Mouse (Mus musculus) forebrain, embryonic 15.5 days (tissue): ENCODE measurements at regions not wholly inside any gene's neighbourhood (a gene's known extent, or its start where the extent isn't known, plus 50 kb on each side); places are given as distances from the start of the nearest gene placed in this dataset.

Experiments
- ATAC-seq: fragments of 200-750 bp; cut with Nextera tagmentation; replicated peaks from 2 replicates; pipeline ENCODE4 v1.8.0; 2017; ENCODE audit warnings: mild to moderate bottlenecking, moderate TSS enrichment, moderate library complexity
- H3K27ac ChIP-seq: fragments of 300-500 bp; sonication (generic); replicated peaks from 2 replicates; pipeline ENCODE4 v1.5.1; 2015; ENCODE audit warnings: mild to moderate bottlenecking, inconsistent platforms
- H3K27me3 ChIP-seq: fragments of 300-500 bp; sonication (generic); 2 replicates; pipeline ENCODE4 v1.6.1; 2015; ENCODE audit warnings: inconsistent platforms
- H3K36me3 ChIP-seq: fragments of 300-500 bp; sonication (generic); 2 replicates; pipeline ENCODE4 v1.6.1; 2015; ENCODE audit warnings: mild to moderate bottlenecking, inconsistent platforms
- H3K4me1 ChIP-seq: fragments of 300-500 bp; sonication (generic); 2 replicates; pipeline ENCODE4 v1.6.1; 2015; ENCODE audit warnings: inconsistent platforms
- H3K4me2 ChIP-seq: fragments of 300-500 bp; sonication (generic); replicated peaks from 2 replicates; pipeline ENCODE4 v1.6.1; 2015; ENCODE audit warnings: mild to moderate bottlenecking, inconsistent platforms
- H3K4me3 ChIP-seq: fragments of 300-500 bp; sonication (generic); 2 replicates; pipeline ENCODE4 v1.5.1; 2015; ENCODE audit warnings: mild to moderate bottlenecking, inconsistent platforms
- H3K9ac ChIP-seq: fragments of 300-500 bp; sonication (generic); replicated peaks from 2 replicates; pipeline ENCODE4 v1.6.1; 2015; ENCODE audit warnings: mild to moderate bottlenecking, inconsistent platforms
- H3K9me3 ChIP-seq: fragments of 300-500 bp; sonication (generic); 2 replicates; pipeline ENCODE4 v1.6.1; 2016; ENCODE audit warnings: inconsistent platforms
- WGBS: fragments of 180-500 bp; shearing (Covaris S2); methylation state at CpG from one replicate; pipeline ENCODE4 v1.1.7; 2015; ENCODE audit warnings: mixed read lengths; 5-methylcytosine and 5-hydroxymethylcytosine counted together

DNA sequence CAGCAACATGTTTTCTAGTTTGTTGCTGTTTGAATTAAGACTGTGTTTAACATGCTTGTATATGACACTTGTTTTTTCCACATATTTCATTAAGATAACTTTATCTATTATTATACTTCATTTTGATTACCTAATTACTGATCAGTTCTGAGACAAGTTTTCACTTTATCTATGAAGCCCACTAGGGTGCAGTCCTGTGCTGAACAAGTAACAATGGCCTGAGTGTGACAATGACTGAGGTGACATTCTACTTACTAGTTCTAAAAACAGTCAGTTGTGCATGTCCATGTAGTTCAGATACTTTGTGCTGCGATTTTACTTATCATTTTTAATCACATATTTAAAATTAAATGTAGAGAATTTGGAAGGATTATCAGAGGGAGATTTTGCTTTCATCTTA lies 1795.2 kb upstream of the Gm37988 start:
- 75% methylated on average over 1 of the region's 1 CpGs for WGBS
- Histone ChIP-seq H3K4me1 (no peaks in the 10 kb centered on the region), H3K36me3 (no peaks in the 10 kb centered on the region), H3K4me3 (no peak overlapping the region), H3K27ac (no peak overlapping the region), H3K9me3 (no peaks in the 10 kb centered on the region), H3K9ac (no peak overlapping the region), H3K27me3 (no peaks in the 10 kb centered on the region), H3K4me2 (no peak overlapping the region)
- no peak for ATAC-seq

DNA sequence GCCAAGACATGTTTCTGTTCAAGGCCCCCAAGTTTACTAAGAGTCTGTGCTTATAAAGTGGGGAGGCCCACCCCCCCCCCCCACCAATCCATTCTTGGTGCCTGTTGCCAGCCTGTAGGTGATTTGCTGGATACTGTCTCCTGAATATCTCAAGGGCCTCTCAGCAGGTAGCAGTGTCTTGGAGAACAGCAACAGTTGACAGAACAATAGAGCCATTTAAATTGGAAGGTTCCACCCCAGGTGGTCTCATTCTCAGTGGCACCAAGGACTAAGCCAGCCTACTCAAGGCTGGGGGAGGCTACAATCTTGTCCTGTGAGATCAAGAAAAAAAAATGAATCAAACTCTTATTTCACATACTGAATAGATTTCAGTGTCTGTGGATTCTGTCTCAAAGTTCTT lies 1744.9 kb upstream of the Gm37988 start:
- ATAC-seq, result no peak

DNA sequence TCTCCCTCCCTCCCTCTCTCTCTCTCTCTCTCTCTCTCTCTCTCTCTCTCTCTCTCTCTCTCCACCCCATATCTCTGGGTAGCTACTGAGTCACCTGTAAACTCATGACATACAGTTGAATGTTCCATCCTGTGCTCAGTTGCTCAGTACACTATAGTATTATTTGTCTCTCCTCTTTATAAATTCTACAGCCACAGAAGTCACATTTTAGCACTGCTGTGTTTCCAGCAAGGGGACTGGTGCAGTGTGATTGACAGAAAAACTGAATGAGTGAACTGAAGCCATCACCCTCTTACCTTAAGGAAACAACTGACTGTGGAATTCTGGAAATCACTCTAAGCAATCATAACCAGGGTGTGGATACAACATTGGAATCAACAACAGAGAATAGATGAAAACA lies 1713.3 kb upstream of the Gm37988 start:
- Histone ChIP-seq H3K4me3 (no peak overlapping the region), H3K9me3 (no peaks in the 10 kb centered on the region), H3K4me2 (no peak overlapping the region), H3K27ac (0 out of 2 replicates have a peak overlapping the region, but pooled peaks have one; percentile 3), H3K36me3 (no peaks in the 10 kb centered on the region), H3K27me3 (no peaks in the 10 kb centered on the region), H3K9ac (no peak overlapping the region), H3K4me1 (peaks cover 15% of the 10 kb centered on the region)
- peak; percentile 68 for ATAC-seq

More for the DNA sequence above, 1744.9 kb upstream of the Gm37988 start:
- H3K4me3 ChIP-seq, result no peak overlapping the region
- no peaks in the 10 kb centered on the region for H3K4me1 ChIP-seq
- no peaks in the 10 kb centered on the region for H3K9me3 ChIP-seq
- no peak overlapping the region for H3K4me2 ChIP-seq
- no peaks in the 10 kb centered on the region for H3K27me3 ChIP-seq
- H3K27ac ChIP-seq, result no peak overlapping the region
- H3K9ac ChIP-seq, result no peak overlapping the region
- no peaks in the 10 kb centered on the region for H3K36me3 ChIP-seq

DNA sequence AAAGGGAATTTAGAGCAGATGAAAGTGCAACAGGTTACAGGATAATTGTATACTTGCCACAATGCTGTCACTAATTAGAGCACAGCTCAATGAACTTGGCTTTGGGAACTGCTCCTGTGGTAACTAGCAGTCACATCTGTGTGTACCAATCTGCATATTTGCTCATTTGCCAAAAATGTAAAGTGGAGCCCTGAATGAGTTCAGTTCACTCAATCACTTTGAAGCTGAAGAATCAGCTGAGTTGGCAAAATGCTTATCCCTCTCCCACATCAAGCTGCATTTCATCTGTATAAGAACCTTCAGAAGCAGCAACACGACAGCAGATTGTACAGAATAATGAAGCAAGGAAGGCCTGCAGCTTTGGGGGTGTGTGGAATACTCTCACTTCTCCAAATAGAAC lies 1712.8 kb upstream of the Gm37988 start:
- H3K9ac ChIP-seq, result no peak overlapping the region
- no peaks in the 10 kb centered on the region for H3K27me3 ChIP-seq
- H3K4me2 ChIP-seq, result no peak overlapping the region
- H3K4me1 ChIP-seq, result peaks cover 15% of the 10 kb centered on the region
- peak overlapping the region; percentile 62 for H3K27ac ChIP-seq
- H3K4me3 ChIP-seq, result no peak overlapping the region
- no peaks in the 10 kb centered on the region for H3K36me3 ChIP-seq
- peak; percentile 99 for ATAC-seq
- no peaks in the 10 kb centered on the region for H3K9me3 ChIP-seq
- WGBS, result 9% methylated on average over 1 of the region's 1 CpGs

DNA sequence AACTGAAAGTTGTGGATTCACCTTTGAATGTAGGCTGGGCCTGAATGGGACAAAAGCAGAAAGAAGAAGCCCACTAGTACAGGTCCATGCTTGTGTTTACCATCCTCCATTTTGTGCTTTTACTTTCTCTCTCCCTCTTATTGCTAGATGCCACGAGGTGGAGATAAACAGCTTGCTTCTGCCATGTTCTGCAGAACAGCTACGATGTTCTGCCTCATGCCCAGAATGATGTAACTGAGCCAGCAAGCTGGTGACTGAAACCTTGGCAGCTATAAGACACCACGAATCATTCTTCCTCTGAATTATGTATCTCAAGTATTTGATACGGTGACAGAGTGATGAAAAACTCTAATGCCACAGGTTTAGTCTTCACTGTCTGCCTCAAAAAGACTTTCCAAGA lies 1694.1 kb upstream of the Gm37988 start:
- no peaks in the 10 kb centered on the region for H3K36me3 ChIP-seq
- no peak overlapping the region for H3K4me2 ChIP-seq
- H3K27me3 ChIP-seq, result no peaks in the 10 kb centered on the region
- H3K4me3 ChIP-seq, result no peak overlapping the region
- H3K9ac ChIP-seq, result no peak overlapping the region
- H3K9me3 ChIP-seq, result no peaks in the 10 kb centered on the region
- ATAC-seq, result peak; percentile 67; the same call in 1 of the 2 replicates
- H3K4me1 ChIP-seq, result no peaks in the 10 kb centered on the region
- no peak overlapping the region for H3K27ac ChIP-seq
- 72% methylated on average over 4 of the region's 4 CpGs for WGBS

DNA sequence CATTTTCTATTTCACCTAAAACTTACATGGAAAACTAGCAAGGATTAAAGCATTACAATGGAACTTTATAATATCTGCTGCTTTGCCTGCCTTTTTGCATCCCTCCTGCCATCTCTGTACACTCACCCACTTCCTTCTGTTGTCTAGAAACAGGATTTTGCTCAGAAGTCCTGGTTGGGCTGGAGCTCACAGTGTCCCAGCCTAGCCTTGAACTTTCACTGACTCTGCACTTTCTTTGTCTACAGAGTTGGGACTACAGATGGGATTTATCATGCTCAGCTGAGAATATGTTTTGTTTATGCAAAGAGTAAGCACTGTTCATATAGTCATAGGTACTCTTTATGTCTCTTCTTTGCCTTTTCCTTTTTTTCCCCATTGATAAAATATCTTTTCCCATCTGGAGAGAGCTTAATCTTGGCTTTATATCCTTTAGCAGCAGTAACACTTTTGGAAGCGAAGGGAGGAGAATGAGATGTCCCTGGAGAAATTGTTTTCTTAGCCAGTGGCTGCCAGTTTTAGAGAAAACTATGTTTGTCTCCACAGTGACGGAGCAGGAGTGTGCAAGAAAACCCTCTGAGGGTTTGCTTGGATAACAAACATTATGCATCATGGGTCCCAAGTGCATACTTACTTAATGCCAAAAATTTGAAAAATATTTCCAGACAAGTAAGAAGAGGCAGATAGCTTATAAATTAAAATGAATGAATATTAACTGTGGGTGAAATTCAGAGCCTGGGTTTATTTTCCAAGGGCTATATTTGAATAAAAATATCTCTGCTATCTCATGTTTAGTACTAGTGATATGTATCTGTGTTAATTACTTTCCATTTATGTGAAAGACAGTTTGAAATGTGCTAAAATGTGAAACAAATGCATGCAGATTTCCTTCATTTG lies 1687.9 kb upstream of the Gm37988 start:
- H3K4me1 ChIP-seq, result peaks cover 8% of the 10 kb centered on the region; the same call in 1 of the 2 replicates
- H3K27ac ChIP-seq, result peak overlapping the region; percentile 57
- H3K4me3 ChIP-seq, result no peak overlapping the region
- H3K4me2 ChIP-seq, result no peak overlapping the region
- H3K9ac ChIP-seq, result no peak overlapping the region
- H3K9me3 ChIP-seq, result no peaks in the 10 kb centered on the region
- no peaks in the 10 kb centered on the region for H3K27me3 ChIP-seq
- H3K36me3 ChIP-seq, result no peaks in the 10 kb centered on the region
- ATAC-seq, result peak; percentile 63
- 60% methylated on average over 2 of the region's 2 CpGs for WGBS

DNA sequence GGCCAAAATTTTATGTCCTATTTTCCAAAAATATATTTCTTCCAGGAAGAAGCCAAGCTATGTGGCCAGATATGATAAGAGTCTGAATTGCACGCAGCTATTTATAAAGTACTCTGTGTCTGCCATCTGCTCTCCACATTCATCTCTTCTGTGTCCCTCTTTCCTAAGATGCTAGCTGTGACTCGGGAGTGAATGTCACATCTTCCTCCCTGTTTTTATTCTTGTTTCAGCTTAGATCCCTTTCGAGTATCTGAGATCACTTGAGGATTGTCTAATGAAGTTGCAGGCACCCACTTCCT lies 1687.4 kb upstream of the Gm37988 start:
- H3K36me3 ChIP-seq, result no peaks in the 10 kb centered on the region
- H3K9ac ChIP-seq, result no peak overlapping the region
- 56% methylated on average over 3 of the region's 3 CpGs for WGBS
- no peaks in the 10 kb centered on the region for H3K9me3 ChIP-seq
- no peak overlapping the region for H3K4me3 ChIP-seq
- H3K27ac ChIP-seq, result peak overlapping the region; percentile 60; the same call in 1 of the 2 replicates
- H3K27me3 ChIP-seq, result no peaks in the 10 kb centered on the region
- peak; percentile 72 for ATAC-seq
- H3K4me1 ChIP-seq, result peaks cover 8% of the 10 kb centered on the region; the same call in 1 of the 2 replicates
- no peak overlapping the region for H3K4me2 ChIP-seq

DNA sequence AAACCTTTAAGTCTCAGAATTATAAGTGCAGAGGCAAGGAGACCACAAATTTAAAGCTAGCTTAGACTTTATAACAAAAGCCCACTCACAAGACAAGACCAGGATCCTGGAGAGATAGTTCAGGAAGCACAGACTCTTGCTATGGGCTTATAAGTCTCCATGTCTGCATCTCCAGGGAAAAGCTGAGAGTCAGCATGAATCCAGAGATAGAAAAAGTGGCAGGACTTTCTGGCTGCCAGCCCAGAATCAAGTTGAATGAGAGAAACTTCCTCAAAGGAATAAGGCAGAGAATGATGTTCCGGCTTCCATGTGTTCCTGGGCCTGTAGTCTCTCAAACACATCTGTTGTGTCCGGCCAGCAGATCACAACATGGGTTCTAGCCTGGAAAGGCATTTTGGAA lies 1686.4 kb upstream of the Gm37988 start:
- no peaks in the 10 kb centered on the region for H3K27me3 ChIP-seq
- peaks cover 8% of the 10 kb centered on the region; the same call in 1 of the 2 replicates for H3K4me1 ChIP-seq
- H3K4me3 ChIP-seq, result no peak overlapping the region
- H3K4me2 ChIP-seq, result no peak overlapping the region
- WGBS, result 63% methylated on average over 2 of the region's 2 CpGs
- no peak overlapping the region for H3K9ac ChIP-seq
- ATAC-seq, result 0 out of 2 replicates have a peak, but pooled peaks have one; percentile 20
- H3K9me3 ChIP-seq, result no peaks in the 10 kb centered on the region
- H3K27ac ChIP-seq, result no peak overlapping the region; the same call in 1 of the 2 replicates
- H3K36me3 ChIP-seq, result no peaks in the 10 kb centered on the region

DNA sequence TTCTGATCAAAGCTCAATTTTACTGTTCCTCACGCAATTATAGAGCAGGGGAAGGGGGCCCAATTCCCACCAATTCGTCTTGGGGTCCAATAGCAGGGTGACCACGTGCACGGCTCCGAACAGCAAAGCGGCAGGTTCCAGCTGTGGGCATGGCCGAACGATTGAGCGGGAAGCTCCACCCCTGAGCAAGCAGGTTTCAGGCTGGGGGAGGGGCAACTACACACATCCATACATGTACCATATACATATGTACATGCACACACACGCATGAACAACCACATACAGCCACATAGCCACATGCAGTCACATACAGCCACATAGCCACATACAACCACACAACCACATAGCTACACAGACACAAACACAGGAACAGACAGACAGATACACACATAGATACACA lies 1685.9 kb upstream of the Gm37988 start:
- Histone ChIP-seq H3K4me2 (no peak overlapping the region), H3K4me3 (no peak overlapping the region), H3K9me3 (no peaks in the 10 kb centered on the region), H3K36me3 (no peaks in the 10 kb centered on the region), H3K27ac (no peak overlapping the region), H3K27me3 (no peaks in the 10 kb centered on the region), H3K4me1 (peaks cover 8% of the 10 kb centered on the region; the same call in 1 of the 2 replicates), H3K9ac (no peak overlapping the region)
- peak; percentile 21; the same call in 1 of the 2 replicates for ATAC-seq
- WGBS, result 89% methylated on average over 10 of the region's 10 CpGs
